Mouse (Mus musculus) adrenal gland, postnatal 25 days (tissue): Measurements from ENCODE around the gene Ctbp2. TPM values are rescaled to one million over a fixed set of nuclear protein-coding genes. Genes with fewer than 3 reads are reported as not detected.

ENCODE experiments used
- total RNA-seq: library from RNA; stranded (reverse); gene quantifications from 2 replicates; pipeline ENCODE4 v1.2.3, GENCODE M21; 2021

Gene Ctbp2
- total RNA-seq, 1 experiment from 2014 or later, result 80.6 TPM

Other genes starting within 250 kb of the Ctbp2 start
- 33.3 and 38.6 TPM in 2 replicates for gene Zranb1, start 193.2 kb downstream of the Ctbp2 start, total RNA-seq
- 181 and 186 TPM in 2 replicates for gene Fgfr2, start 1.0 kb downstream of the Ctbp2 start, total RNA-seq